Mouse (Mus musculus) midbrain, embryonic 14.5 days (tissue): ENCODE results near the gene Smurf2. TPM values are rescaled to one million over a fixed set of nuclear protein-coding genes. Genes with fewer than 3 reads are reported as not detected.

Experiments
- ATAC-seq: fragments of 200-750 bp; cut with Nextera tagmentation; 2 replicates; pipeline ENCODE4 v1.8.0; 2017; ENCODE audit warnings: moderate number of reproducible peaks, moderate library complexity; ENCODE audit not compliant: low FRiP score, low TSS enrichment
- DNase-seq: peaks from one replicate; pipeline ENCODE4 v3.0.0-alpha.2; 2015
- H3K27ac ChIP-seq: fragments of 300-500 bp; sonication (generic); replicated peaks from 2 replicates; pipeline ENCODE4 v1.5.1; 2014; ENCODE audit warnings: mild to moderate bottlenecking, low read depth, low read length, moderate library complexity
- H3K27me3 ChIP-seq: fragments of 300-500 bp; sonication (generic); 2 replicates; pipeline ENCODE4 v1.6.1; 2014; ENCODE audit warnings: low read length, control low read depth, mixed read lengths; ENCODE audit not compliant: control insufficient read depth, insufficient read depth
- H3K36me3 ChIP-seq: fragments of 300-500 bp; sonication (generic); 2 replicates; pipeline ENCODE4 v1.6.1; 2014; ENCODE audit warnings: low read length, control low read depth; ENCODE audit not compliant: control insufficient read depth, insufficient read depth
- H3K4me1 ChIP-seq: fragments of 300-500 bp; sonication (generic); 2 replicates; pipeline ENCODE4 v1.6.1; 2014; ENCODE audit warnings: mild to moderate bottlenecking, antibody characterized with exemption, low read length, control low read depth; ENCODE audit not compliant: control insufficient read depth, insufficient read depth
- H3K4me2 ChIP-seq: fragments of 300-500 bp; sonication (generic); 2 replicates; pipeline ENCODE4 v1.6.1; 2014; ENCODE audit warnings: mild to moderate bottlenecking, low read length, moderate library complexity
- H3K4me3 ChIP-seq: fragments of 300-500 bp; sonication (generic); replicated peaks from 2 replicates; pipeline ENCODE4 v1.5.1; 2014; ENCODE audit warnings: low read depth, low read length
- H3K9ac ChIP-seq: fragments of 300-500 bp; sonication (generic); replicated peaks from 2 replicates; pipeline ENCODE4 v1.6.1; 2014; ENCODE audit warnings: mild to moderate bottlenecking, low read length, moderate library complexity
- H3K9me3 ChIP-seq: fragments of 300-500 bp; sonication (generic); 2 replicates; pipeline ENCODE4 v1.6.1; 2016; ENCODE audit warnings: low read length, control low read depth, mixed read lengths; ENCODE audit not compliant: control insufficient read depth
- WGBS: fragments of 180-500 bp; shearing (Covaris S2); extraction: QIAGEN DNeasy Blood & Tissue Kit; methylation state at CpG from one replicate; pipeline ENCODE4 v1.1.7; 2014; 5-methylcytosine and 5-hydroxymethylcytosine counted together
- polyA plus RNA-seq: library from polyadenylated mRNA; unstranded; fragments of >200 nt; fragmentation: Nextera tagmentation; extraction: Ambion mirVana; gene quantifications from 2 replicates; pipeline ENCODE4 v1.2.1, GENCODE M21; 2014

Smurf2 gene
- polyA plus RNA-seq, 1 experiment from 2014 or later = 24.0 TPM

DNA sequence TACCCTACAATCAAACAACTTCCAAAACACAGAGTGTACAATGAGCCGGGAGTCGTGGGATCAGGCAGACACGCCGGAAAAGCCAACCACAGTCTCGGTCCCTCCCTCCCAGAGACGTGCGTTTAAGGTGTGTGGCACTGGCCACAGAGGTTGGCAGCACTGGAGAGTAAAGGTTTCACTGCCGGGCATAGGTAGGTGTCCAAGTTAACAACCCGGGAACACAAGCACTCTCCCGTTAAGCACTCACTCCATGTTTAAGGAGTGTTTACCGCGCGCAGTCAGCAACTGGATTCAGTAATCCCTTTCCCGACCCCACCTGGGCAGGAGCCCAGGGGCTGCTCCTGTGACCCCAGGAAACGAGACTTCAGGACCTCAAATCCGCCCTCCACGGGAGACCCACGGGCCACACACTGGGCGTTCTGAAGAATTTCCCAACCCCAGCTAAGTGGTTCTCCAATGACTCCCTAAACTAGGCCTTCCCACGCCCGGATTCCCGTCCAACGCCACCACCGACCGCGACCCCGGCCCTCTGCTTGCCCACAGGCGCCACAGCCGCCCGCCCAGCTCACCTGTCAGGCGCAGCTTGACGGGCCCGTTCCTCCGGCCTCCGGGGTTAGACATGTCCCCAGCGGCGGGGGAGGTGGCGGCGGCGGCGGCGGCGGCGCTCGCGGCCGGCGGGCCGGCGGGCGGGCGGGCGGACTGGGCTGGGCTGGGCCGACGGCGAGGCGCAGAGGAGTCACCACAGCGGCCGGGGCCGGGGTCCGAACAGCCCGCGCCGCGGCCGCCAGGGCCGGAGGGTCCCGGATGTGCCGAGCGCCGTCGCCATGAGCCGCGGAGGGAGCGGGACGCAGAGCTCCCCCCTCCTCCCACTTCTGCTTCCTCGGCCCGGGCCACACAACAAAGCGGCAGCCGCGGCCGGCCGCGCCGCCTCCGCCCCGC, 634 bp downstream of the Smurf2 start:
- no peak for DNase-seq
- peak overlapping the region; percentile 84 for H3K4me3 ChIP-seq
- under 1% methylated on average over 75 of the region's 87 CpGs for WGBS
- no peaks in the 10 kb centered on the region for H3K27me3 ChIP-seq
- ATAC-seq = peak; percentile 89
- H3K9me3 ChIP-seq = no peaks in the 10 kb centered on the region
- H3K27ac ChIP-seq = peak overlapping the region; percentile 96
- H3K36me3 ChIP-seq = no peaks in the 10 kb centered on the region
- peaks cover 17% of the 10 kb centered on the region for H3K4me1 ChIP-seq
- H3K9ac ChIP-seq = peak overlapping the region; percentile 89
- peak overlapping the region; percentile 93 for H3K4me2 ChIP-seq

DNA sequence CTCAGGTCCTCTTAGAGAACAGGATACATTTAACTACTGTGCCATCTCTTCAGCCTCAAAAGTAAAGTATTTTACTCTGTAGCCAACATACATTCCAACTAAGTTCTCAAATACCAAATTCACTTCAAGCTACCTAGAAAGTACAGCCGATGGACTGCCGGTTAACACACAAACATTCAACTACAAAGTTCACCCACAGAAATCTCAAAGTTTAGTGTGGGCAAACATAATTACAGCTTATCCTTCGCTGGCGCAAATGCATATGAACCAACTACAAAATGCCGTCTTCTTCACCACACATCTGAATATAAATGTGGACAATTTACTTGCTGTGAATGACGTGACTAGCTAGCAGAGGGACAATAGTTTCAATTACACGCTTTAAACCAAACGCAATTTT, 1.6 kb downstream of the Smurf2 start:
- WGBS = 16% methylated on average over 8 of the region's 8 CpGs
- ATAC-seq (no peak), DNase-seq (no peak)
- no peak overlapping the region for H3K27ac ChIP-seq
- no peaks in the 10 kb centered on the region for H3K9me3 ChIP-seq
- peaks cover 17% of the 10 kb centered on the region for H3K4me1 ChIP-seq
- H3K36me3 ChIP-seq = no peaks in the 10 kb centered on the region
- peak overlapping the region; percentile 93 for H3K4me2 ChIP-seq
- H3K4me3 ChIP-seq = peak overlapping the region; percentile 84
- no peaks in the 10 kb centered on the region for H3K27me3 ChIP-seq
- peak overlapping the region; percentile 89 for H3K9ac ChIP-seq

DNA sequence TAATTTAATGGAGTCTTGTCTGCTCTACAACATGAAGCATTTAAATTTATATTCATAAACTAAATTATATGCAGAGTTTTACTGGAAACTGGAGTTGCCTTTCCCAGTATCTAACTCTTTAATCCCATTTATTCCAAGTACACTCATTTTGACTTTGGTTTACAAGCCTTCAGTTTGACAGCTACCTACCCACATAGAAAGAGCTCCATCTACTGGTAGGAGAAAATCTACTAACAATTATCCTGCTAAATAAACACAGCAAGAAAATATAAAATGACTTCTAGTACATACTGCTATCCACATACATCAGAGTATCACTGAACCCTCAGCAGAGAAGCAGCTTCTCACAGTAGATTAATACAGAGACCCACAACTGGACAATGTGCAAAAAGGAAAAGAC, 9.3 kb downstream of the Smurf2 start:
- ATAC-seq = no peak
- Histone ChIP-seq H3K4me3 (no peak overlapping the region), H3K9me3 (no peaks in the 10 kb centered on the region), H3K9ac (no peak overlapping the region), H3K27me3 (no peaks in the 10 kb centered on the region), H3K4me2 (no peak overlapping the region), H3K4me1 (no peaks in the 10 kb centered on the region), H3K36me3 (no peaks in the 10 kb centered on the region), H3K27ac (no peak overlapping the region)
- no peak for DNase-seq

DNA sequence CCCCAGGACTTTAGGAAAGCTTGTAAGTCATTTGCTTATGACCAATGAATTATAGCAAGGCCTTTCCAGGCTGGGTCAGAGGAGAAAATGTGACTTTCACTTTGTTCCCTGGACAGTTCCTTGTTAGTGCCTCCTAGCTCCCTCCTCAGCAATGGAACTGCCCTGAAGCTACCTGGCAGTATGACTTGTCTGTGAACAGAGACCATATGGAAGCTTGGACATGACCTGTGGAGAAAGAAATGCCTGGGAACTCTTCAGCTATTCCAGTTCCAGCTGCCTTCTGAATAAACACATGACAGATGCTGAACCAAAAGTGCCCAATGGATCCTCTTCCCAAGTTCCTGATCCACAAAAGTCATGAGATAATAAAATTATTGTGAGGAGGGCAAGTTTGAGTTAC, 12.5 kb downstream of the Smurf2 start:
- Histone ChIP-seq H3K4me3 (no peak overlapping the region), H3K9ac (no peak overlapping the region), H3K27me3 (no peaks in the 10 kb centered on the region), H3K36me3 (no peaks in the 10 kb centered on the region), H3K27ac (no peak overlapping the region), H3K4me2 (no peak overlapping the region), H3K4me1 (no peaks in the 10 kb centered on the region), H3K9me3 (no peaks in the 10 kb centered on the region)
- ATAC-seq = no peak
- no peak for DNase-seq

DNA sequence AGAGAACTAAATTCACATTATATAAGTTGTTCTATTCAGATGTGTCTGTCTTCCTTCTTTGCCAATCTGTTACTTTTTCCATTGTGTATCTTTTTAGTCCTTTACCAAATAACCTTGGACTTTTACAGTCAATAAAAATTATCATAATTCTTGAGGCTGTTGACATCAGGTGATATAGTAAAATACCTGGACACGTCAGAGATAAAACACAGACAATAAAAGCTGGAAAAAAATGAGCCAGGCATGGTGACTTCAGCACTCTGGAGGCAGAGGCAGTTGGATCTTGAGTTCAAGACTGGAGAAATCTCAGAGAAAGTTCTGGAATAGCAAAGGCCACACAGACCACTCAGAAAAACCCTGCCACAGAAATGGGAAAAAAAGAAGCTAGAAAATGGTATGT, 13.3 kb downstream of the Smurf2 start:
- Histone ChIP-seq H3K27me3 (no peaks in the 10 kb centered on the region), H3K9ac (no peak overlapping the region), H3K4me2 (no peak overlapping the region), H3K27ac (no peak overlapping the region), H3K4me3 (no peak overlapping the region), H3K4me1 (no peaks in the 10 kb centered on the region), H3K9me3 (no peaks in the 10 kb centered on the region), H3K36me3 (no peaks in the 10 kb centered on the region)
- DNase-seq = no peak
- 92% methylated on average over 1 of the region's 1 CpGs for WGBS
- no peak for ATAC-seq

DNA sequence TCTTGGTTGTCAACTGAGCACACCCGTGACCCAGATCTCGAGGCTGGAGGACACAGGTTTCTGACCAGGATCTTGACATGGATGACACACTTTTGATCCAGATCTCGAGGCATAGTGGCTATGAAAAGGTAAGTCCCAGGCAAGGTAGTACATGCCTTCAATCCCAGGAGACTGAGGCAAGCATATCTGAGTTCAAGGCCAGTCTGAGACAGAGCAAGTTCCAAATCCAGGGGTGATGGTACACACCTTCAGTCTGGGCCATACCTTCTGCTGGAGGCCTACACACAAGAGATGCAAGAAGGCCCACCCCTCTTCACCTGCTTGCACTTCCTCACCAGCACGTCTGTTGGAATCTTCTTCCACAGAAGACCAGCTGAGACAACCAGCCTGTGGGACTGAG, 14.8 kb downstream of the Smurf2 start:
- Histone ChIP-seq H3K27me3 (no peaks in the 10 kb centered on the region), H3K9ac (no peak overlapping the region), H3K36me3 (no peaks in the 10 kb centered on the region), H3K4me2 (no peak overlapping the region), H3K4me1 (no peaks in the 10 kb centered on the region), H3K4me3 (no peak overlapping the region), H3K27ac (no peak overlapping the region), H3K9me3 (no peaks in the 10 kb centered on the region)
- DNase-seq = no peak
- 94% methylated on average over 4 of the region's 4 CpGs for WGBS
- ATAC-seq = no peak

DNA sequence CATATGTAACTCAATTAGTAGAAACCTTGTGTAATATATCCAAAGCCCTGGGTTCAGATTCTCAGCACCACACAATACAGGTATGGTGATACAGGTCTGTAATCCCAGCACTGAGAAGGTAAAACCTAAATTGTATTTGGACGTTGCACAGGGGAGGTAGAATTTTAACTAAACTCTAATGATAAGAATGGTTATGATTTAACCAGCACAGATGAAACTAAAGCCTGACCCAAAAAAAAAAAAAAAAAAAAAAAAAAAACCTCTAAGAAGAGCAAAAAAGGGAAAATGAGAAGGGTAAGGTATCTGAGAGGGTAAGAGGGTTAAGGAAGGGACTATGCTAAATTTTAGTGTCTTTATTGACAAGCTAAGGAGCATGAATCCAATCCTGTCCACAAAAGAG, 20.7 kb downstream of the Smurf2 start:
- no peaks in the 10 kb centered on the region for H3K9me3 ChIP-seq
- no peak overlapping the region for H3K9ac ChIP-seq
- no peak overlapping the region for H3K4me2 ChIP-seq
- no peaks in the 10 kb centered on the region for H3K36me3 ChIP-seq
- H3K4me1 ChIP-seq = 0 out of 2 replicates have a peak, but pooled peaks cover 4% of the 10 kb centered on the region
- ATAC-seq (no peak), DNase-seq (no peak)
- H3K27me3 ChIP-seq = no peaks in the 10 kb centered on the region
- 96% methylated on average over 1 of the region's 1 CpGs for WGBS
- H3K4me3 ChIP-seq = no peak overlapping the region
- no peak overlapping the region for H3K27ac ChIP-seq

DNA sequence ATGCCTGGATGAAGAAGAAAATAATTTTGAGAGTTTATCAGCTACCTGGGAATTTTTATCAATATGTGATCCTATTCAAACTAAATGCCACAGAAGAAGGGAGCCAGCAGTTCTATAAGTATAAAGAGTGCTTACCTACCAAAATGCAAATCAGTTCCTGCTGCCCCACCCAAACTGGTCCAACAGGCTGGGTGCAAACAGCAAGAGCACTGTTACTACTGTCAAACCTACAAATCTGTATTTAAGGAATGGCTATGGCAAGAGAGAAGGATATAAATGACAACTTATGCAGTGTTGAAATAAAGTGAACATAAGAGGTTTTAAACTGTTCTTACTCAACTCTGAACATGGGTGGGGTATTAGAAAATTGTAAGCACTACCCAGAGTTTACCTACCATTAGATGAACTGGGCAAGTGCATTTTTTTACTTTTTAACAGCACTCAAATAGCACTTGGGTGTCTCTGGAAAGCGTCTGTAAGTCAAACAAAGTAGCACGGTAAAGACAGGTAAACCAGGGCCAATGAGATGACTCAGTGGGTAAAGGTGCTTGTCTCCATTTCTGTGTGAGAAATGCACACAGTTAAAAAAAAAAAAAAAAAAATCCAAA, 23.9 kb downstream of the Smurf2 start:
- Histone ChIP-seq H3K4me2 (no peak overlapping the region), H3K4me1 (0 out of 2 replicates have a peak, but pooled peaks cover 4% of the 10 kb centered on the region), H3K36me3 (no peaks in the 10 kb centered on the region), H3K27me3 (no peaks in the 10 kb centered on the region), H3K9me3 (no peaks in the 10 kb centered on the region), H3K4me3 (no peak overlapping the region), H3K9ac (no peak overlapping the region), H3K27ac (no peak overlapping the region)
- DNase-seq = no peak
- no peak for ATAC-seq
- WGBS = 94% methylated on average over 2 of the region's 2 CpGs

DNA sequence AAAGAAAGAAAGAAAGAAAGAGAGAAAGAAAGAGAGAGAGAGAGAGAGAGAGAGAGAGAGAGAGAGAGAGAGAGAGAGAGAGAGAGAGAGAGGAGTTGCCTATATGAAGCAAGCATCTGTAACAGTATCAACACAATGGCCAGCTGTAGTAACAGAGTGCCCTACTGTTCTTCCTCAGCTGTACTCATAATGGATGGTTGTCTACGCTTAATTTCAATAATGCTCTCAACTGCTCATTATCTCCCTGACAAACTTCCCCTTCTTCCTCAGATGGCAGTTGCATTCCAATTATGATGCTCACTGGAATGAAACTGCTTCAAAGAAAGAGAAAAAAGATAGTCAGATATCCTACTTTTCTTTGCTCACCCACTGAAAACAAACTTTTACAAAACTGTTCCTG, 36.9 kb downstream of the Smurf2 start:
- no peak for ATAC-seq
- 92% methylated on average over 1 of the region's 1 CpGs for WGBS

More for the DNA sequence above, 36.9 kb downstream of the Smurf2 start:
- H3K36me3 ChIP-seq = no peaks in the 10 kb centered on the region
- H3K4me2 ChIP-seq = no peak overlapping the region
- no peak overlapping the region for H3K27ac ChIP-seq
- no peaks in the 10 kb centered on the region for H3K4me1 ChIP-seq
- H3K27me3 ChIP-seq = no peaks in the 10 kb centered on the region
- H3K9ac ChIP-seq = no peak overlapping the region
- H3K9me3 ChIP-seq = no peaks in the 10 kb centered on the region
- no peak overlapping the region for H3K4me3 ChIP-seq
- no peak for DNase-seq
